Mouse (Mus musculus): Measurements from ENCODE around the gene March2.

The March2 gene

DNA sequence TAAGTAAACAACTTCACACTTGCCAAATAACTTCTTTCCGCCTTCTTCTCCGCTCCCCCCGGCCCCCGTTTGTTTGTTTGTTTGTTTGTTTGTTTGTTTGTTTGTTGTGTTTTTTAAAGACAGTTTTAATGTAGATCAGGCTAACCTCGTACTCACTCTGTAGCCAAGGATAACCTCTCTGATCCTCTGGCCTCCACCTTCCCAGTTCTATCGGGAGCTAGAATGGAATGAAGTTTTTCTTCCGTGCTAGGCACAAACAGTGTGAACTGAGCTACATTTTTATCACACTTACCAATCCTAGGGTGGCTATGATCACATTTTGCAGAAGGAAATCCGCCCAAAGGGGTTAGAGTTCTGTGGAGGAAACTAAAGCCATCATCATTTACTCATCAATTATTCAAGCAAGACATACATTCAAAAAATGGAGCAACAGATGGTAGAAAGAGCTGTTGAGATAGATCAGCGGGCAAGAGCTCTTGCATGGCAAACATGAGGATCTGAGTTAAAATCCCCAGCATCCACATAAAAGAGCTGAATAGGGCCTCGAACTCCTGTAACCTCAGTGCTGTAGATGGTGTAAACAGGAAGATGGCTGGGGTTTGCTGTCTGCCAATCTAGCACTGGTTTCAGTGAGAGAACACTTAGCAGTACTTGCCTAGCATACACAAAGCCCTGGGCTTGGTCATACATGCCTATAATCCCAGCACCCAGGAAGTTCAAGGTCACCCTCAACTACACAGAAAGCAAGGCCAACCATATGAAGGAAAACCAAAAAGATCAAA, 665 bp upstream of the March2 start:
- no peak for DNase-seq (ENCODE audit: low read depth, low spot score)

DNA sequence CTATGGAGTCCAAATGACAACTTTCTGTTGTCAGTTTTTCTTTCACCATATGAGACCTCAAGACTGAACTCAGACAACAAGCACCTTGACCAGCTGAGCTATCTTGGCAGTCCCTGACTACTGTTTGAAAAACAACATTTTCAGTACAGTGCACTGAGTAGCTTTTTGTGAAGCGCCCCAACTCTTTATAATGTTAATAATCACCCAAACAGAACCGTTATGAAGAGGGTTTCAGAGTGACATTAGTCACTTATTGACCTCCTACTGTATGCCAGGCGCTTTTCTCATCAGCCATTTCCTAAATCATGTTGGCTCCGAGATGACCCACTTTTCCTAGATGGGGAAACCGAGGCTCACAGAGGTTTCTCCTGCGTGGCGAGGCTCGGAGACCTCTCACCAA, 488 bp downstream of the March2 start:
- DNase-seq (ENCODE audit: low read depth, low spot score), result no peak

DNA sequence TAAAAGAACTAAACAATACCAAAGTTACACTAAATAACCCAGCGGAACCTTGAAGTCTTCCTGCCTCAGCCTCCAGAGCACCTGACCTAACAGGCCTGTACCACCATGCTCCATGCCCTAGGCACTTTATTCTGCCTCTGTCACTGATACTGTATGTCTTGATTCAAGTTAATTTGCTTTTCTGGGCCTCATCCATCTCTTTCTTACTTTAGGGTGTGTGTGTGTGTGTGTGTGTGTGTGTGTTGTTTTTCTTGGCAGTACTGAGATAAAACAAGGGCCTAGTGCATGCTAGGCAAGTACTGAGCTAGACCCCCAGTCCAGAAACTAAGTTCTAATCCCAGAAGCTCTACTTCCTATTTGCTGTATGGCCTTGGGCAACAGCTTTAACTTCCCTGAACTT, 1.2 kb downstream of the March2 start:
- no peak for DNase-seq (ENCODE audit: low read depth, low spot score)

DNA sequence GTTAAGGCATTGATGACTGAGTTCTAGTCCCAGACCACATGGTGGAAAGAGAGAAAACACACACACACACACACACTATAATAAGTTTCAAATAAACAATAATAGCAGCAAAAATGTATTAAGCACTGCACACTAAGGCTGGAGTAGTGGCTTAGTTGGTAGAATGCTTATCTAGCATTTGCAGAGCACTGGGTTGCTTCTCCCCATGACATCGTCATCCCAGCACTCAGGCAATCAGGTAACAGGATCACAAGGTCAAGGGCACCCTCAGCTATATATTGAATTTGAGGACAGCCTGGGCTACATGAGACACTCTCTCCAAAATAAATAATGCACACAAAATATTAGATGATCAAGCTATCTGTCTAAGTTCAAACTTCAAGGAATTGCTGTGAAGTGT, 3.7 kb downstream of the March2 start:
- no peak for DNase-seq (ENCODE audit: low read depth, low spot score)

- DNase-seq (ENCODE audit: low read depth, low spot score), result no peak
Observed at GRCm38 (mm10) chr17:33713271-33713670, 5.2 kb downstream of the March2 start.

DNA sequence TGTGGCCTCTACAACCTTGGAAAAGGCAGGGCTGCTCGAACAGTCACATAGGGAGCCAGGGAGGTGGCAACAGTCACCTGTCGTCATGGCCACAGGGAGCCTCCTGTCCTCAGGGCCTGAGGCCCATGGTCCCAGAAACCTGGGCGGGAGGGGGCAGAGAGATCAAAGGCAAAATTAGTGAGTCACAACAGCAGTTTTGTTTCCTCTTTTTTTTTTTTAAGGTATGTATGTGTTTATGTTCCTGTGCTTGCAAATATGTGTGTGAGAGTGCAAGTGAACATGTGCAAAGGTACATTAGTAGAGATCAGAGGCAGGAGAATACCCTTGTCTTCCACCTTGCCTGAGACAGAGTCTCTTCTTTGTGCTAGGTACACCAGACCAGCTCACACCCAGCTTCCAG, 8.6 kb downstream of the March2 start:
- DNase-seq (ENCODE audit: low read depth, low spot score), result peak; percentile 72

- DNase-seq (ENCODE audit: low read depth, low spot score), result no peak
Observed at GRCm38 (mm10) chr17:33703091-33703490, 15.4 kb downstream of the March2 start.

DNA sequence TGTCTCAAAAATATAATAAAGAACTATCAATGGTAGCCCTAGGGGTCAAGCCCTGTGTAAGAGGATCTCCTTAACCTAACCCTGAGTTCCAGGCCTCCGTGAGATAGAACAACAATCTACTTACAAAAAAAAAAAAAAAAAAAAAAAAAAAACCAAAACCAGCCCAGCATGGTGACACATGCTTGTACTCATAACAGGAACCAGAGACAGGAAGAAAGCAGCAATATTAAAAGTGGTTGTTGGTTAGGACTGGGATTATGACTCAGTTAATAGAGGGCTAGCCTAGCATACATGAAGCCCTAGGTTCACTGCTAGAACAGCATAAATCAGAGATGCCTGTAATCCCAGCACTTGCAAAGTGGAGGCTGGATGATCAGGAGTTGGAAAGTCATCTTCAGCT, 16.3 kb downstream of the March2 start:
- DNase-seq (ENCODE audit: low read depth, low spot score), result no peak

DNA sequence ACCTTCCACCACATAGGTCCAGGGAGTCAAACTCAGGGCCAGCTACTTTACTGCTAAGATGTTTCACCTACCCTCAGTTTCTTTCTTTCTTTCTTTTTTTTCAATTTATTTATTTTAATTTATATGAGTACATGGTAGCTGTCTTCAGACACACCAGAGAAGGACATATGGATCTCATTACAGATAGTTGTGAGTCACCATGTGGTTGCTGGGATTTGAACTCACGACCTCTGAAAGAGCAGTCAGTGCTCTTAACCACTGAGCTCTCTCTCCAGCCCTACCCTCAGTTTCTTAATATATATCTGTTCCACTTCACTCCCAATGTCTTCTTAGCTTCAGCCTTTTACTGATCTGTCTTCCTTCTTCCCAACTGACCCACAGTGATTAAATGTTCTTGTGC, 23.0 kb downstream of the March2 start:
- no peak for DNase-seq (ENCODE audit: low read depth, low spot score)

GRCm38 (mm10) chr17:33686760-33687159, 31.7 kb downstream of the March2 start, which contains the start of gene Hnrnpm:
Gene Hnrnpm, minus strand, starts transcription at chr17:33686860.
- DNase-seq (ENCODE audit: low read depth, low spot score), result no peak

GRCm38 (mm10) chr17:33685249-33685653, 33.2 kb downstream of the March2 start:
- DNase-seq (ENCODE audit: low read depth, low spot score), result peak; percentile 96

DNA sequence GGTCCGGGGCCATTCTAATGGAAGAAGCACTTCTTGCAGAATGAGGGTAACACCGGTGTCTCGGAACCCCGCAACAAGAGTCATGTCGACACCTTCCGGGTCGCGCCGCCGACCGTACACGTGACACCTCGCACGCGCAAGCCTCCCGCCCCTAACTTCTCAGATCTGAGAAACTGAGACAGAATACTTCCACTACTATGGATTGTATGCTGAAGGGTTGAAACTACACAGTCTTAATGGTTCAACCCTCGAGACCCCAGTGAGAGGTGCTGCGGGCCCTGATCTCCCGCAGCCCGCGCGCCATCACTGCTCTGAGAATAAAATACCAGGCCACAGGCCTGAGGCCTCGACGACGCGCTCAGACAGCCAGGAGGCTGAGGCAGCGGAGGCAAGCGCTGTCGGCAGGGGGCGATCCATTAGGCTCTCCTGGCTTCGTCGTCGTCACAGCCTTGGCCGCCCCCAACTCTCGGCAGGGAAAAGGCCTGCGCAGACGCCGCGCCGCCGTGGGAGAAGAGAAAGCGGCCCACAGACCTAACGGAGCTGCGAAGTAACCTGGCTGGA, 33.7 kb downstream of the March2 start:
- peak; percentile 86 for DNase-seq (ENCODE audit: low read depth, low spot score)

- no peak for DNase-seq (ENCODE audit: low read depth, low spot score)
Observed at GRCm38 (mm10) chr17:33681767-33682166, 36.7 kb downstream of the March2 start.

DNA sequence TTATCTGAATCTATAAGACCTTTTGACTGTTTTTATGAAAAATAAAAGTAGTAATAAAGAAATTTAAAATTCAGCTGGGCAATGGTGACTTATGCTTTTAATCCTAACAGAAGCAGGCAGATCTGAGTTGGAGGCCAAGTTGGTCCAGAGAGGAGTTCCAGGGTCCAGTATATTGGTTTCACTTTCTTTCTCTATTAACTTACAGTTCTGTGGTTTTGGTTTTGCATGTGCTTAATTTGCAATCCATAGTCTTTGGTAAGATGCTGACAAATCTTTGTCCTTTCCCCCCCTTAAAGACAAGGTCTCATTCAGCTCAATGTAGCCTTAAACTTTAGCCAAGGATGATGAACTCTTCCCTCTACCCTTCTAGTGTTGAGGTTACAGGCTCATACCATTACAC, 39.7 kb downstream of the March2 start:
- no peak for DNase-seq (ENCODE audit: low read depth, low spot score)

DNA sequence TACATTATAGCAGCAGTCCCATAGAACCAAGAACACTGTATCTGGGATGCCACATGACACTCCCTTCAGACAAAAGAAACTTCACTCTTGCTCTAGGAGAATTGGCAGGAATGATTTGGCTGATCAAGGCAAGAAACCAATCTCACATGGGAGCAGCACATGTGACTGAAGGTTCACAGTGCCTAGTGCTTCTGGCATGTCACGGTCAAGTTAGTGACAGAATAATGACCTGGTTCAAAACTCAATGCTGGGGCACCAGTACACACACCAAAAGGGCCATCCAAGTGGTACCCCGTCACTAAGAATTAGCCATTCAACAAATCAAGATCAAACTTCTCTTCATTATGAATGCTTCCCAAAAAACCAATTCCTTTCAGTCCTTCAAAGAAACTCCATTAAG, 42.4 kb downstream of the March2 start:
- DNase-seq (ENCODE audit: low read depth, low spot score), result no peak

GRCm38 (mm10) chr17:33675452-33675851, 43.0 kb downstream of the March2 start:
- DNase-seq (ENCODE audit: low read depth, low spot score), result no peak

DNA sequence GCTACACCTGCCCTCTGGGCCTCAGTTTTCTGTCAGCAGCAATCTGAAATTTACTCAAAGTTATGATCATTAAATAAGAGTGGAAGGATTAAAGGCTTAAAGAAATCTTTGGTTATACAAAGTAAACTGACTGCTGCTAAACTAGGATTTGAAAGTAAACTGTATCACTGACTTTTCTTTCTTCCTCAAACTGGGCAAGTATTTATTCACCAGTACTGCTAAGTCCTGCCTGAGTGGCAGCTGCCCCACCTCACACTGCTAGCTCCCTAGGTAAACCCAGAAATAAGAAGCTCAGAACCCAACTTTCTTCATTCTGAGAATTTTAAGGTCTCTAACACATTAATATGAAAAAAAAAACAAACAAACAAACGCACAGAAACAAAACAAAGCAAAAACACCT, 44.6 kb downstream of the March2 start:
- peak; percentile 28 for DNase-seq (ENCODE audit: low read depth, low spot score)

- DNase-seq (ENCODE audit: low read depth, low spot score), result no peak
Observed at GRCm38 (mm10) chr17:33669681-33670080, 48.8 kb downstream of the March2 start.

GRCm38 (mm10) chr17:33666813-33667212, 51.7 kb downstream of the March2 start:
- no peak for DNase-seq (ENCODE audit: low read depth, low spot score)

- no peak for DNase-seq (ENCODE audit: low read depth, low spot score)
Observed at GRCm38 (mm10) chr17:33649781-33650475, 68.5 kb downstream of the March2 start.

- no peak for DNase-seq (ENCODE audit: low read depth, low spot score)
Observed at GRCm38 (mm10) chr17:33645073-33645472, 73.4 kb downstream of the March2 start.

- no peak for DNase-seq (ENCODE audit: low read depth, low spot score)
Observed at GRCm38 (mm10) chr17:33644068-33644467, 74.4 kb downstream of the March2 start.

- no peak for DNase-seq (ENCODE audit: low read depth, low spot score)
Observed at GRCm38 (mm10) chr17:33639743-33640142, 78.7 kb downstream of the March2 start.
